Mouse (Mus musculus) liver, embryonic 12.5 days (tissue): Measurements from ENCODE around the gene Lgr6. TPM values are rescaled to one million over a fixed set of nuclear protein-coding genes. Genes with fewer than 3 reads are reported as not detected.

Source experiments
- ATAC-seq: fragments of 200-750 bp; cut with Nextera tagmentation; 2 replicates; pipeline ENCODE4 v1.8.0; 2017; ENCODE audit warnings: moderate number of reproducible peaks, mild to moderate bottlenecking, moderate library complexity
- H3K27ac ChIP-seq: fragments of 300-500 bp; sonication (generic); 2 replicates; pipeline ENCODE4 v1.5.1; 2016; ENCODE audit warnings: mild to moderate bottlenecking
- H3K27me3 ChIP-seq: fragments of 300-500 bp; sonication (generic); replicated peaks from 2 replicates; pipeline ENCODE4 v1.6.1; 2016; ENCODE audit warnings: mild to moderate bottlenecking, moderate library complexity
- H3K36me3 ChIP-seq: fragments of 300-500 bp; sonication (generic); 2 replicates; pipeline ENCODE4 v1.6.1; 2016; ENCODE audit warnings: mild to moderate bottlenecking, moderate library complexity
- H3K4me1 ChIP-seq: fragments of 300-500 bp; sonication (generic); 2 replicates; pipeline ENCODE4 v1.6.1; 2016
- H3K4me2 ChIP-seq: fragments of 300-500 bp; sonication (generic); 2 replicates; pipeline ENCODE4 v1.6.1; 2016; ENCODE audit warnings: mild to moderate bottlenecking, moderate library complexity
- H3K4me3 ChIP-seq: fragments of 300-500 bp; sonication (generic); 2 replicates; pipeline ENCODE4 v1.5.1; 2016; ENCODE audit warnings: mild to moderate bottlenecking, moderate library complexity
- H3K9ac ChIP-seq: fragments of 300-500 bp; sonication (generic); 2 replicates; pipeline ENCODE4 v1.6.1; 2016; ENCODE audit warnings: mild to moderate bottlenecking, moderate library complexity
- H3K9me3 ChIP-seq: fragments of 300-500 bp; sonication (generic); replicated peaks from 2 replicates; pipeline ENCODE4 v1.6.1; 2016; ENCODE audit warnings: mild to moderate bottlenecking, moderate library complexity
- WGBS: fragments of 180-500 bp; shearing (Covaris S2); methylation state at CpG from one replicate; pipeline ENCODE4 v1.1.7; 2016; ENCODE audit not compliant: insufficient replicate concordance; 5-methylcytosine and 5-hydroxymethylcytosine counted together
- polyA plus RNA-seq: library from polyadenylated mRNA; unstranded; fragments of >200 nt; fragmentation: Nextera tagmentation; extraction: Ambion mirVana; gene quantifications from 2 replicates; pipeline ENCODE4 v1.2.1, GENCODE M21; 2016

The Lgr6 gene
- polyA plus RNA-seq, 1 experiment from 2014 or later: 0.30 TPM

- peak; percentile 54 for ATAC-seq
- H3K27ac ChIP-seq: no peak overlapping the region
- H3K36me3 ChIP-seq: no peaks in the 10 kb centered on the region
- H3K4me1 ChIP-seq: peaks cover 8% of the 10 kb centered on the region
- no peak overlapping the region for H3K9ac ChIP-seq
- no peaks in the 10 kb centered on the region for H3K9me3 ChIP-seq
- H3K4me3 ChIP-seq: no peak overlapping the region
- H3K27me3 ChIP-seq: peaks cover 33% of the 10 kb centered on the region
- WGBS: 4% methylated on average over 7 of the region's 7 CpGs
- no peak overlapping the region for H3K4me2 ChIP-seq
These were observed 9.9 kb downstream of the Lgr6 start for GRCm38 (mm10) chr1:135095189-135095588.

GRCm38 (mm10) chr1:135094723-135095122, 10.4 kb downstream of the Lgr6 start:
- H3K36me3 ChIP-seq: no peaks in the 10 kb centered on the region
- no peaks in the 10 kb centered on the region for H3K9me3 ChIP-seq
- no peak overlapping the region for H3K4me2 ChIP-seq
- H3K4me3 ChIP-seq: no peak overlapping the region
- H3K9ac ChIP-seq: no peak overlapping the region
- 39% methylated on average over 7 of the region's 7 CpGs for WGBS
- no peak for ATAC-seq
- peaks cover 35% of the 10 kb centered on the region for H3K27me3 ChIP-seq
- H3K27ac ChIP-seq: no peak overlapping the region
- peaks cover 8% of the 10 kb centered on the region for H3K4me1 ChIP-seq

DNA sequence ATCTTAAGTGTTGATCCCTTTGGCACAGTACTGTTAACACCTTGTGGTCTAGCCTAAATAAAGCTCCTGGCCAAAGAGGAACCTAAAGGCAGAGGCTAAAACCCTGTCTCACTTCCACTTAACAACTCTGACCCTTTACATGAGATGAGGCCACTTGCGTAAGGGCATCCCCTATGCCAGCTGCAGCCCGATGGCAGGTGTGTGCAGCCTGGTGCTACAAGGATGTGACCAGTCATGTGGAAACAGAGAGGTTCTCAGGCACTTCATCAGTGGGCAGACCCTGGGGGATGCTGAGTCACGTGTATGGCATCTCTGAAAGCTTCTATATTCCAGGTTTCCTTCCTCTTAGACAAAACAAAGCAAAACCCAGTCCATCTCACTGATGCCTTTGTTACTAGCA, 14.2 kb downstream of the Lgr6 start:
- Histone ChIP-seq H3K4me1 (peaks cover 8% of the 10 kb centered on the region), H3K27ac (no peak overlapping the region), H3K9ac (no peak overlapping the region), H3K9me3 (no peaks in the 10 kb centered on the region), H3K4me2 (no peak overlapping the region), H3K4me3 (no peak overlapping the region), H3K27me3 (peaks cover 43% of the 10 kb centered on the region), H3K36me3 (no peaks in the 10 kb centered on the region)
- 23% methylated on average over 3 of the region's 3 CpGs for WGBS
- ATAC-seq: no peak

GRCm38 (mm10) chr1:135089626-135090025, 15.4 kb downstream of the Lgr6 start:
- Histone ChIP-seq H3K9ac (no peak overlapping the region), H3K9me3 (no peaks in the 10 kb centered on the region), H3K27me3 (peaks cover 56% of the 10 kb centered on the region), H3K4me2 (no peak overlapping the region), H3K4me3 (no peak overlapping the region), H3K27ac (no peak overlapping the region), H3K36me3 (no peaks in the 10 kb centered on the region), H3K4me1 (no peaks in the 10 kb centered on the region)
- ATAC-seq: no peak
- WGBS: 64% methylated on average over 10 of the region's 10 CpGs

GRCm38 (mm10) chr1:135087414-135087813, 17.7 kb downstream of the Lgr6 start:
- ATAC-seq: no peak
- Histone ChIP-seq H3K9me3 (no peaks in the 10 kb centered on the region), H3K27ac (no peak overlapping the region), H3K27me3 (peaks cover 75% of the 10 kb centered on the region), H3K9ac (no peak overlapping the region), H3K4me3 (no peak overlapping the region), H3K36me3 (no peaks in the 10 kb centered on the region), H3K4me1 (no peaks in the 10 kb centered on the region), H3K4me2 (no peak overlapping the region)
- WGBS: 31% methylated on average over 1 of the region's 1 CpGs

DNA sequence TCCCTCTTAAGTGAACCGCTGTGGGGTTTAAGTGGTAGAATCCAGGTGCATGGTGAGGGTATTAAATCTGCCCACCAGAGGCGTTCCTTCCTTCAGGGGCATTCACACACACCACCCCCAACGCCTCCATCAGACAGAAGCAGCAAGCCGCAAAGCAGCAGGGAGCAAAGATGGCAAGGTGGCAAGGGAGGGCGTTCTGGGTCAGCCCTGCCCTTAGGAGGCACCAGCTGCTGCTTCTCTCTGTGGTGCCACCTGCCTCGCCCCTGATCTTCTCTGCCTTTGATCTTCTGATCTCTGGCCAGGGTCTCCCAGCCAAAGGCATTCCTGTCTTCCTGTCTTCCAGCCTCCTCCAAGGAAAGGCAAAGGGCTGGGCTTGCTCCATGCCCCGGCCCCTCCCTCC, 19.1 kb downstream of the Lgr6 start:
- Histone ChIP-seq H3K4me3 (no peak overlapping the region), H3K4me1 (no peaks in the 10 kb centered on the region), H3K36me3 (no peaks in the 10 kb centered on the region), H3K9ac (no peak overlapping the region), H3K9me3 (no peaks in the 10 kb centered on the region), H3K4me2 (no peak overlapping the region), H3K27ac (no peak overlapping the region), H3K27me3 (peaks cover 88% of the 10 kb centered on the region)
- no peak for ATAC-seq
- WGBS: 22% methylated on average over 7 of the region's 7 CpGs

DNA sequence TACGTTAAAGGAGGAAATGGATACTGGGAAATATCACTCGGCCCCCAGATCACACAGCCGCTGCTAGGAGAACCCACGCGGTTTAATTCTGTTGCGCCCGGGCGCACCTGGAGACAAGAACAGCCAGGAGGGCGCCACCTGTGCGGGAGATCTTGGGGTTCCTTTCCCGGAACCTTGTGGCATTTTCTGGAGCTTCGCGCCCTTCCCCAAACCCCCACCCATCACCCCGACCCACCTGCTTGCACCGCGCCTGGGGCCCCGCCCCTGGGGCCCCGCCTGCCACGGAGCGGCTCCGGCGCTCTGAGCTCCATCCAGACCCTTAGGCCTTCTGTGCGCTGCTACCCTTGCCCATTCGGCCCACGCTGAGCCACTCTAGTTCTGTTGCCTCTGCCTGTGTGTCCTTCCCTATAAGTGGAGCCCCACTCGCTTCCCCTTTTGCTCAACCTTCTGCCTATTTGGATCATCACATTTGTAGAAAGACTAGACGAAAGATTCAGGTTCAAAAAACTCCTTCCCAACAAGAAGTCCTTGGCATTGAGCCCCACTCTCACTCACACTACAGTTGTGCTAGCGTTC, 19.7 kb downstream of the Lgr6 start:
- 16% methylated on average over 28 of the region's 28 CpGs for WGBS
- Histone ChIP-seq H3K4me2 (no peak overlapping the region), H3K27me3 (peaks cover 87% of the 10 kb centered on the region), H3K9me3 (no peaks in the 10 kb centered on the region), H3K4me1 (no peaks in the 10 kb centered on the region), H3K27ac (no peak overlapping the region), H3K36me3 (no peaks in the 10 kb centered on the region), H3K9ac (no peak overlapping the region), H3K4me3 (no peak overlapping the region)
- no peak for ATAC-seq

DNA sequence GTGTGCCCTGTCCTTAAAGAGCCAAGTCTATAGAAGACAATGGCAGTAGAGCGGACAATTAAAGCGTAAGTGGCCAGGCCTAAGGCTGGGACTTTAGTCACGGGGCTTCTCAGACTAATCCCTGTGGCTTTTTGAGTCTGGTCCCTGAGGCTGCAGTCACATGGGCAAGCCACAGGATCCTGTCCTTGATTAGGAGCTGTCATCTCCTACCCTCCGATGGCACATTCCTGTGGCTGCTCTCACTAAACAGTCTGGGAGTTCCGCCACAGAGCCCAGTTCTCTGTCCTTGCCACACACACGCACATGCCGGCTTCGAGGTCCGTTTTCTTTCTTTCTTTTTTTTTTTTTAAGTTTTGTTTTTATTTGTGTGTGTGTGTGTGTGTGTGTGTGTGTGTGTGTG, 21.6 kb downstream of the Lgr6 start:
- H3K9ac ChIP-seq: no peak overlapping the region
- H3K27me3 ChIP-seq: peaks cover 77% of the 10 kb centered on the region
- H3K4me2 ChIP-seq: no peak overlapping the region
- H3K27ac ChIP-seq: no peak overlapping the region
- no peaks in the 10 kb centered on the region for H3K4me1 ChIP-seq
- H3K9me3 ChIP-seq: no peaks in the 10 kb centered on the region
- ATAC-seq: no peak
- no peaks in the 10 kb centered on the region for H3K36me3 ChIP-seq
- H3K4me3 ChIP-seq: no peak overlapping the region
- WGBS: 49% methylated on average over 9 of the region's 9 CpGs

- ATAC-seq: no peak
- Histone ChIP-seq H3K27ac (no peak overlapping the region), H3K4me1 (no peaks in the 10 kb centered on the region), H3K36me3 (no peaks in the 10 kb centered on the region), H3K4me2 (no peak overlapping the region), H3K4me3 (no peak overlapping the region), H3K9ac (no peak overlapping the region), H3K9me3 (no peaks in the 10 kb centered on the region), H3K27me3 (peaks cover 75% of the 10 kb centered on the region)
- WGBS: 18% methylated on average over 3 of the region's 3 CpGs
These were observed 22.8 kb downstream of the Lgr6 start for GRCm38 (mm10) chr1:135082267-135082666.

- Histone ChIP-seq H3K9ac (no peak overlapping the region), H3K4me1 (no peaks in the 10 kb centered on the region), H3K4me2 (no peak overlapping the region), H3K9me3 (no peaks in the 10 kb centered on the region), H3K4me3 (no peak overlapping the region), H3K36me3 (no peaks in the 10 kb centered on the region), H3K27me3 (peaks cover 63% of the 10 kb centered on the region), H3K27ac (no peak overlapping the region)
- ATAC-seq: no peak
- 45% methylated on average over 2 of the region's 2 CpGs for WGBS
These were observed 26.1 kb downstream of the Lgr6 start for GRCm38 (mm10) chr1:135079021-135079420.

- no peak overlapping the region for H3K4me2 ChIP-seq
- H3K9me3 ChIP-seq: no peaks in the 10 kb centered on the region
- WGBS: 41% methylated on average over 5 of the region's 5 CpGs
- no peak overlapping the region for H3K9ac ChIP-seq
- no peaks in the 10 kb centered on the region for H3K4me1 ChIP-seq
- ATAC-seq: no peak
- H3K27ac ChIP-seq: no peak overlapping the region
- no peak overlapping the region for H3K4me3 ChIP-seq
- peaks cover 41% of the 10 kb centered on the region for H3K27me3 ChIP-seq
- H3K36me3 ChIP-seq: no peaks in the 10 kb centered on the region
These were observed 28.6 kb downstream of the Lgr6 start for GRCm38 (mm10) chr1:135076470-135076869.

DNA sequence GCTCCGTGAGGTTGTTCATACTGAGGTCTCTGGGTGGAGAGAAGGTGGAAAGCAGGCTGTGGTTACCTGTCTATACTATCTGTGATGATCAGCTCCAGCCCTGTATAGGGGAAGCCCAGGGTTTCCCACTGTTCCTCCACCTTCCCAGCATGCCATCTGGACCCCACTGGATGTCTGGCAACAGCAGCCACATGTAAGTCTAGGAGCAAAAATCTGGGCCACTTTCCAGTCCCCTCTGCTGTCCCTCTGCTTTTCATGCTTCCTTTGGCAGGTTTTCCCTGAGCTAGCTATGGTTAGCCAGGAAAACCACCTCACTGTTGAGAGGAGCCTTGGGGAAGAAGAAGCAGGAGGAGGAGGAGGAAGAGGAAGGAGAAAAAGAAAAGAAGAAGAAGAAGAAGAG, 29.8 kb downstream of the Lgr6 start:
- no peak for ATAC-seq
- Histone ChIP-seq H3K4me1 (no peaks in the 10 kb centered on the region), H3K4me2 (no peak overlapping the region), H3K4me3 (no peak overlapping the region), H3K27me3 (peaks cover 39% of the 10 kb centered on the region; the same call in 1 of the 2 replicates), H3K9ac (no peak overlapping the region), H3K27ac (no peak overlapping the region), H3K36me3 (no peaks in the 10 kb centered on the region), H3K9me3 (no peaks in the 10 kb centered on the region)
- 76% methylated on average over 1 of the region's 1 CpGs for WGBS

DNA sequence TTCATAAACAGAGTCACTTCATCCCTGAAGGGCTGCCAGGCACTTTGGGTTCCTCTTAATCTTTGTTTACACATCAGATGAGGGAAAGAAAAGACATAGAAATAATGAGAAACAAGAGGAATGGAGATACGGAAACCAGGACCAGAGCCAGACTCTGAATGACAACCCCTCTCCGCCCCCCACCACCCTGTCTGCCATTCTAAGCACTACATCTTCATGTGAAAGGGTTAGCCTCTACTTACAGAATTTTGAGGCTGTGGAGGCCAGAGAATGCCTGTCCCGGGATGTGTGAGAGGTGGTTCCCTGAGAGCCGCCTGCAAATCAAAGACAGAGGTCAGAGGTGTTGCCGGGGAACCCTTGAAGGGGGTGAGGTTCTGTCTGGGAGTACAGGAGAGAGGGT, 32.4 kb downstream of the Lgr6 start:
- Histone ChIP-seq H3K4me1 (no peaks in the 10 kb centered on the region), H3K9me3 (no peaks in the 10 kb centered on the region), H3K27ac (no peak overlapping the region), H3K4me2 (no peak overlapping the region), H3K27me3 (peaks cover 40% of the 10 kb centered on the region; the same call in 1 of the 2 replicates), H3K4me3 (no peak overlapping the region), H3K36me3 (no peaks in the 10 kb centered on the region), H3K9ac (no peak overlapping the region)
- WGBS: 63% methylated on average over 5 of the region's 5 CpGs
- ATAC-seq: no peak
